Mouse (Mus musculus): Measurements from ENCODE around the gene Utp20.

The Utp20 gene

DNA sequence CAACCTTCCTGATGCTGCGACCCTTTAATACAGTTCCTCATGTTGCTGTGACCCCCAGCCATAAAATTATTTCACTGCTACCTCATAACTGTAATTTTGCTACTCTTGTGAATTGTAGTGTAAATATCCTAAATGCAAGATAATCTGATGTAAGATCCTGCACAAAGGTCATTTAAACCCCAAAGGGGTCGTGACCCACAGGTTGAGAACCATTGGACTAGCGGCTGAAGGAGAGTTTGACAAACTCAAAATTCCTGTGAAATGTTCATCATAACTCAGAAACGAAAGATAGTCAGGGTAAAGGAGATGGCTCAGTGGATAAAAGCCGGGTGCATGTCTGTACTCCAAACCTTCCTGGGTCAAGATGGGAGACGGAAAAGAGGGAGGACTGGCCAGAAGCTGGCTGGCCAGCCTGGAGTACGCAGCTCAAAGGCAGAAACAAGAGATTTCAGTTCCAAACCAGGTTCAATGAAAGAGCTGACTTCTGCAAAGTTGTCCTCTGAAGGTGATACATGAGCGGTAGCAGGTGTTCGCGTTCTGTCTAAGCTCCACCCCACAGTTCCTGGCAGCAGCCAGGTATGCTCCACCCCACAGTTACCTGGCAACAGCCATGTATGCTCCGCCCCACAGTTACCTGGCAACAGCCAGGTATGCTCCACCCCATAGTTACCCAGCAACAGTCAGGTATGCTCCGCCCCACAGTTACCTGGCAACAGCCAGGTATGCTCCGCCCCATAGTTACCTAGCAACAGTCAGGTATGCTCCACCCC is 109.4 kb downstream of the Utp20 start:
- no peak for DNase-seq (ENCODE audit: low spot score in 2 of 2)

DNA sequence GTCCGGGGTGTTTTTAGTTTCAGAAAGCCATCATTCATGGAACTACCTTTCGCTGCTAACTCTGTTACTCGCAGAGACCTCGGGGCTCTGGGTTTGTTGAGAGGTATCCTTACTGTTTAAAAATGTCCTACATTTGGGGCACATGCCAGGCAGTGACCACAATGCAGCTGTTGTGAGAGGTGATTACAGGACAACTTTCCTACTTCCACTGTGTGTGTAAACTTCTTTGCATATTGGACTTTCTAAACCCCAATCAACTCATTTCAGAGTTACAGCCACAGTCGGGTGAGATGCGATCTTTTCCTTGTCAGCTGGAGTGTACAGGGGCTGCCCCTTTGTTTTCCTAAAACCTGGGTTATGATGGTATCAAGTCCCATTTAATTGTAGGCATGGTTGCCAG is 111.0 kb downstream of the Utp20 start:
- no peak for DNase-seq (ENCODE audit: low spot score in 2 of 2)

DNA sequence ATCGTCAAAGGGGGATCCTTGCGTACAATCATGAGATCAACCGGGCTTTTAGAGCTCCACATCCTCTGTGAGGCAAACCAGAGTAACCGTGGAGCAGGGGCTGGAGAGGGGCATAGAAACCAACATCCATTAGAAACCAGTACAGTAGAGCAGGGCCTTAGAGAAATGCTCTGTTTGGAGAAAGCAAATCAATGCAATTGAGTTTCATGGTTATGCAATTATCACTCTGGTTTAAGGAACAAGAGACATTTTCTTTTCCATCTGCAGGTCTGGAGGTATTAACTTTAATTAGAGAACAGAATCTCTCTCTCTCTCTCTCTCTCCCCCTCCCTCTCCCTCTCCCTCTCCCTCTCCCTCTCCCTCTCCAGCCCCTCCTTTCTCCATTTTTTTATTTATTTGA is 111.9 kb downstream of the Utp20 start:
- no peak for DNase-seq (ENCODE audit: low spot score in 2 of 2)

DNA sequence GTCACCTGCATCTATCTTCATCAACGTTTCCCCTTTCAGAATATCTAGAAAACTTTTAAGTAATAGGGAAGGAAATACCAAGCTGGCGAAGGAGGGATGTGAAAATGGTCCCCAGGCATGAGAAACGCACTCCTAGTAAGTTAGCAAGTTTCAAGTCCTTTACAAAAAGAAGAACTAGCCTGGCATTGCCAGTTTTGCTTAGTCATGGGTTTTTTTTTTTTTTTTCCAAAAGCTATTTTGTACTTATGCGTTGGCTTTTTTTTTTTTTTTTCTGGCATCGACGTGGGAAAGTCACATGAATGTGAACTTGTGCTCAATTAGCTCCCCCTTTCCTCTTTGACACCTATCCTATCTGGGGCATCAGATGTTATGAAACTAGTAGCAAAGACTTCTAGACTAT is 114.2 kb downstream of the Utp20 start:
- DNase-seq (ENCODE audit: low spot score in 2 of 2) = no peak

DNA sequence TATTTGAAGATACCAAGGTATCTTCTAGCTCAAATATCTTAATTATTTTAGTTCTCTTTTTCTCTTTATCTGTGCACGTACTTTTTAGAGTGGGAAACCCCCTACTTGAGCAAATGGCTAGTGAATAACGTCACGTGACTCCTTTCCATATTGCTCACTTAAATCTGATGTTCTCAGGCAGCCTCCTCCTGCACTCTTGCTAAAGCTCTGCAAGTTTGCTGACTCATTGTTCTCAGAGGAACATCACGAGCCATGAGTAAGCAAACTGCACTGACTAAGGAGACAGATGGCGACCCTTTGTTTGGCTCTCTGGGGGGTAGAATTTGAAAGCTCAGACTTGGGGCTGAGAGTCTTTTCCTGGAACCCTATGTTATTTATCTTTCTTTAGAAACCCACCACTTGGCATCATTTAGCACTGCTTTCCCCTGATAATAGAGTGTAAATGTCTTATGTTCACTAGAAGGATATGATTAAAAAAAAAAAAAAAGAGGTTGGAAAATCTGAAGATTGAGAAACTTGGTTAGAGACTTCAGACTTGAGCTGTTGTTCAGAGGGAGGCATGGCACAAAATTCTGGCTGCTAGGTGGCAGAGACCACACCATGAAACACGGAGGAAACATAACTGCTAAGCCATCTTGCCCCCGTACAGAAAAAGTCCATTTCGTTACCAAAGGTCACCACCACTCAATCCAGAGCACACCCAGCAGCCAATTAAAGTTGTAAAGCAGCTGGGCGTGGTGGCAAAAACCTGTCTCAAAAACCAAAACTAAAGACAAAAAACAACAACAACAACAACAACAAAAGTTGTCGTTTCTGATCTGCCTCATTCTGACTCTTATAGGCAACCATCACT is 117.7 kb downstream of the Utp20 start:
- no peak for DNase-seq (ENCODE audit: low spot score in 2 of 2)

DNA sequence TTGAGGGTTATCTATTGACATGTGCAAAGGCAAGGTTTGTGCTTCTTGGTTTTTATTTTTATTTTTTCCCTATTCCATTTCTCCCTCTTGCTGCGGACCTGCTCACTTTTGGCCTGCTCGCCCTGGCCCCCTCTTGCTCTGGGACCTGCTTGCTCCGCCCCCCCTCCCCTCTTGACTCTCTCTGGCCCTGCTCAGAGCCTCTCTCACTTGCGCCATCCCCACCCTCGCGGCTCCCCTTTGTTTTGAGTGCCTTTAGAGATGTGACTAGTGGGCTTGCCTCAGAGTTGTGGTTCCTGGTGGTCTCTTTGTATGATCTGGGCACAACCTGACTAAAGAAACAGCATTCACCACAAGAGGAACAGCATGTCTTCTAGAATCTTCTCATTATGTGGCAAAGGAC is 125.7 kb downstream of the Utp20 start:
- no peak for DNase-seq (ENCODE audit: low spot score in 2 of 2)

All from natural killer cell, adult 2 months (primary cell).